Mouse (Mus musculus): ENCODE results near the gene Nanog. TPM values are rescaled to one million over a fixed set of nuclear protein-coding genes. Genes with fewer than 3 reads are reported as not detected.
"Not testable (repeated sequence)": the region's sequence is repeated elsewhere in the genome, so short reads cannot be mapped to it uniquely, and the experiment has no call there.

Nanog gene
- polyA plus RNA-seq, 1 experiment, result not detected

DNA sequence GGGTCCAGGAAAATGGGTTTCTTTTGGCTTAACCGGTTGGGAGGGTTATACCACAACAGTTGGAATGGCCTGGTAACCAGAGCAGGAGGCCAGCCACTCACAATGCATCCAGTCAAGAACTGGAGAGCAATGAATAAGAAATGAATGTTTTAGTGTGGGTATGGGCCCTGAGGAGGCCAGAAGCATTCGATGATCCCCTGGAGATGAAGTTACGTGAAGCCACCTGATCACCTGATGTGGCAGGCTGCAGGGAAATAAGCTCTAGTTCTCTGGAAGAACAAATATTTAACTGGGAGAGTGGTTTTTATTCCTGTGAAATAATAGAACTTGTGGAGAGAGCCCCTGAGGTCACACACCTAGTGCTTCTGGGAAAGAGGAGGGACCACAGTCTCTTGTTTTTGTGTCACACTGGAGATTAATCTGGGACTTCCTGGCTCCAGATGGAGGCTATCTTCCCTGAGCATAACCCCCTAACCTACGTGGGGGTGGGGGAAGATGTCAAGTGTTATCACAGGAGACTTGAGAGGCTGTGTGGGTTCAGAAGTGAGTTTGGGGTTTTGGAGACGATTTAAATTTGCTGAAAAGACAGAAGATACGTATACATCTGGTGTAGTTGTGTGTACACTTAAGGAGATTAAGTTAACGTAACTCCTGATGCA, 7.5 kb downstream of the Nanog start:
- Histone ChIP-seq H3K27ac (ENCODE audit: insufficient read depth, low read depth, low read length) (no peak overlapping the region), H3K4me3 (ENCODE audit: insufficient read depth, low read depth, low read length) (no peak overlapping the region), H3K4me1 (ENCODE audit: control insufficient read depth, insufficient read depth, low read length) (no peaks in the 10 kb centered on the region)
- 57% methylated on average over 7 of the region's 7 CpGs for WGBS
- TF ChIP-seq POLR2A (IDR thresholded peaks at IDR 0.05; ENCODE audit: insufficient read depth, low read depth, low read length) (no peak), CTCF (IDR thresholded peaks at IDR 0.05; ENCODE audit: insufficient read depth, low read depth, low read length) (no peak)

DNA sequence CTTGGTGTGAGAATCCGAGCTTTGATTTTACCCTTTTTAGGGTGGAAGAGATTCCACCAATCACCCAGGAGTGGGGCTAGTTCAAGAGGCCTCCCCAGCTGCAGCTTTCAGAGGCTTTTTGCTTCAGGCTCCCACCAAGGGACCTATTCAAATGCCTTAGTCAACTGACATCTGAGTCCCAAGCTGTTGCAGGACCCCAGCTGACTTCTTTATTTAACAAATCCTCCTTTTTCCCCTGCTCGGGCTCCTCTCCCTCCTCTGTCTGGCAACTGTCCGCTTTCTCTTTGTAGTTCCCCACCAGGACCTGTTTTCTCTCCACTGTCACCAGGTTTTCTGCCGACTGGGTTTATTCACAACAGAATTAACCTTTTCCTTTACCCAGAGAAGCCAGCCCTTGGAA, 8.6 kb downstream of the Nanog start:
- Histone ChIP-seq H3K4me1 (ENCODE audit: control insufficient read depth, insufficient read depth, low read length) (no peaks in the 10 kb centered on the region), H3K4me3 (ENCODE audit: insufficient read depth, low read depth, low read length) (no peak overlapping the region), H3K27ac (ENCODE audit: insufficient read depth, low read depth, low read length) (no peak overlapping the region)
- whole genome bisulfite sequencing, result 36% methylated on average over 4 of the region's 4 CpGs
- no peak for TF ChIP-seq POLR2A (IDR thresholded peaks at IDR 0.05; ENCODE audit: insufficient read depth, low read depth, low read length)
- TF ChIP-seq CTCF (IDR thresholded peaks at IDR 0.05; ENCODE audit: insufficient read depth, low read depth, low read length), result no peak

DNA sequence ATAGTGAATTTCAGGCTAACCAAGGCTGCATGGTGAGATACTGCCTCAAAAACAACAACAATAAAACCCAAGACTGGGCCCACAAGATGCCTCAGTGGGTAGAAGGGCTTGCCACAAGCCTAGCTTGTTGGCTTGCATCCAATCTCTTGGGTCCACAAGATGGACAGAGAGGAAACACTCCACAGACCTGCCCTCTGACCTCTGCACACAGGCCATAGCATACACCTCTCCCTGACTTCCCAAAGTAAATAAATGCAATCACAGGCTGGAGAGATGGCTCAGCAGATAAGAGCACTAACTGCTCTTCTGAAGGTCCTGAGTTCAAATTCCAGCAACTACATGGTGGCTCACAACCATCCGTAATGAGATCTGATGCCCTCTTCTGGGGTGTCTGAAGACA, 10.9 kb downstream of the Nanog start:
- H3K4me1 ChIP-seq (ENCODE audit: control insufficient read depth, insufficient read depth, low read length); H3K27ac ChIP-seq (ENCODE audit: insufficient read depth, low read depth, low read length): not testable (repeated sequence)
- 97% methylated on average over 1 of the region's 1 CpGs for WGBS

DNA sequence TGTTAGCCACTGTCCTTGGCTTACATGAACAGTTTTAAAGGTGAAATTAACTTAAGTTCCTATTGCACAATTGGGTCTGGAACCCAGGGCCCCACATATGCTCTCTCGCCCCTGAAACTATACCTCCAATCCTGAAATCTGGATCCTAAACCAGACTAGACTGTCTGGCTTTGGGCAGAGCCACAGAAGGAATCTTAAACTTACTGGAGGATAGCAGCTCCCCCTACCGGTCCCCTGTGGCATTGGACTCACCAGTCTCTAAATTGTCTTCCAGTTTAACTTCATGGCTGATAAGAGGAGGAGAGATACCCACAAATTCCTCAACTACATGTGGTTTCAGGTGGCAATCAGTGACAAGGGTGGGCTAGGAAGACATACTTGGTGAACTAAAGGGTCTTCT, 12.7 kb downstream of the Nanog start:
- TF ChIP-seq CTCF (IDR thresholded peaks at IDR 0.05; ENCODE audit: insufficient read depth, low read depth, low read length), result no peak
- no peak for TF ChIP-seq POLR2A (IDR thresholded peaks at IDR 0.05; ENCODE audit: insufficient read depth, low read depth, low read length)
- 30% methylated on average over 2 of the region's 2 CpGs for WGBS

More for the DNA sequence above, 10.9 kb downstream of the Nanog start:
- not testable (repeated sequence) for H3K4me3 ChIP-seq (ENCODE audit: insufficient read depth, low read depth, low read length)

GRCm38 (mm10) chr6:122739952-122740351, 32.7 kb downstream of the Nanog start:
- H3K27ac ChIP-seq (ENCODE audit: insufficient read depth, low read depth, low read length), result no peak overlapping the region; the same call in 1 of the 2 replicates
- H3K4me1 ChIP-seq (ENCODE audit: control insufficient read depth, insufficient read depth, low read length), result peaks cover 22% of the 10 kb centered on the region
- TF ChIP-seq CTCF (IDR thresholded peaks at IDR 0.05; ENCODE audit: insufficient read depth, low read depth, low read length) (peak; percentile 43; the same call in 1 of the 2 replicates), POLR2A (IDR thresholded peaks at IDR 0.05; ENCODE audit: insufficient read depth, low read depth, low read length) (no peak)
- H3K4me3 ChIP-seq (ENCODE audit: insufficient read depth, low read depth, low read length), result peak overlapping the region; percentile 30
- 10% methylated on average over 8 of the region's 8 CpGs for WGBS

More for the DNA sequence above, 12.7 kb downstream of the Nanog start:
- Histone ChIP-seq H3K4me1 (ENCODE audit: control insufficient read depth, insufficient read depth, low read length) (no peaks in the 10 kb centered on the region), H3K4me3 (ENCODE audit: insufficient read depth, low read depth, low read length) (no peak overlapping the region), H3K27ac (ENCODE audit: insufficient read depth, low read depth, low read length) (no peak overlapping the region)

DNA sequence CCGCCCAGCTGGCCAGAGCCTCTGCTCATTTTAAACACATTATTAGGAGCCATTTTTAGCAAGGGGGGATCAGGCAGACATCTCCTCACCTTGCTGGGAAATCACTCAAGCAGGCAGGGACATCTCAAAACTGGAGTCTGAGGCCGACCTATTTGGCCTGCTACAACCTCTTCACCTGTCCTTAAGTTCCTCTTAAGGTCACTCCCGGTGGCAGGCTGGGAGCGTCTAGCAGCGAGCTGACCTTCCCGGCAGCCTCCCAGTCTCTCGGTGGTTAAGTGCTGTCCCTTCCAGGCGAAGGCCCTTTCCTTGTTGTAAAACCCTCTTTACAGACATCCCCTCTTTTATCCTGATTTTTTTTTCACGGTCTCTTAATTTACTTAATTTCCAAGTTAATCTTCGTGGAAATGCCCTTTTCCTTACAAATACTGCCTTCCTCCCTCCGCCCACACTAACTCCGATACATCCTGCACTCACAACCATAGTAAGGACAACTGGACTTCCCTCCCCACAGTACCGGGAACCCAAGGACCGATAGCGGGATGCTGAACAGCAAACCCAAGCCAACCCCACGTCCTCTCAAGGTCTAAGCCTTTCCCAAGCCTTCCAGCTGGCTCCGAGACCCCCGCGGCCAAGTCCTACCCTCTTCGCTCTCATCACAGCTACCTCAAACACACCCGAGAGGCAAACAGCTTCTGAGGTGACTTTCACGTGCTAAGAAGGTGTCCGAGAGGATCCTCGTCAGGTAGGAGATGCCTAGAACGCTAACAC, 34.4 kb downstream of the Nanog start:
- H3K4me3 ChIP-seq (ENCODE audit: insufficient read depth, low read depth, low read length), result peak overlapping the region; percentile 64
- TF ChIP-seq CTCF (IDR thresholded peaks at IDR 0.05; ENCODE audit: insufficient read depth, low read depth, low read length) (no peak), POLR2A (IDR thresholded peaks at IDR 0.05; ENCODE audit: insufficient read depth, low read depth, low read length) (no peak)
- 4% methylated on average over 25 of the region's 25 CpGs for WGBS
- peak overlapping the region; percentile 74 for H3K27ac ChIP-seq (ENCODE audit: insufficient read depth, low read depth, low read length)
- H3K4me1 ChIP-seq (ENCODE audit: control insufficient read depth, insufficient read depth, low read length), result peaks cover 22% of the 10 kb centered on the region

- TF ChIP-seq CTCF (IDR thresholded peaks at IDR 0.05; ENCODE audit: insufficient read depth, low read depth, low read length), result no peak
- TF ChIP-seq POLR2A (IDR thresholded peaks at IDR 0.05; ENCODE audit: insufficient read depth, low read depth, low read length), result peak; percentile 55
Measured at GRCm38 (mm10) chr6:122742228-122742899, 35.1 kb downstream of the Nanog start.

DNA sequence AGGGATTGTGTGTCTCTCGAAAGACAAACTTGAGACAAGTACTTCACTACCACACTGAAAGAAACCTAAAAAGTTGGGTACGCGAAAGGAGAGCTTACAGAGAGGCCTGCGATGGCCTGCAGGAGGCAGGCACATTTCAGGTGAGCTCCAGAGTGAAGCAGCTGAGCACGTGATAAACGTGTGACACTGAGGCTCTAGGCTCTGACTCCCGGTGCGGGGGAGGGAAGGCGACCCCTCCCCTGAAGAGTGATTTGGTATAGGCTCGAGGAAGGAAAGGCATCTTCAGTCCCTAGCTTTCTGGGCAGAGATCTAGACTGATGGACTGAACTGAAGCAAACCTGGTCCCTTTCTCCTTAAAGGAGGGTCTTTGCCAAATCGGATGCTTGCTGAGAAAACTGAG, 36.1 kb downstream of the Nanog start:
- TF ChIP-seq POLR2A (IDR thresholded peaks at IDR 0.05; ENCODE audit: insufficient read depth, low read depth, low read length) (no peak), CTCF (IDR thresholded peaks at IDR 0.05; ENCODE audit: insufficient read depth, low read depth, low read length) (no peak)
- 32% methylated on average over 11 of the region's 11 CpGs for WGBS
- Histone ChIP-seq H3K27ac (ENCODE audit: insufficient read depth, low read depth, low read length) (no peak overlapping the region), H3K4me3 (ENCODE audit: insufficient read depth, low read depth, low read length) (no peak overlapping the region), H3K4me1 (ENCODE audit: control insufficient read depth, insufficient read depth, low read length) (peaks cover 17% of the 10 kb centered on the region)

More at GRCm38 (mm10) chr6:122742228-122742899, 35.1 kb downstream of the Nanog start:
- Histone ChIP-seq H3K4me1 (ENCODE audit: control insufficient read depth, insufficient read depth, low read length) (peaks cover 19% of the 10 kb centered on the region), H3K27ac (ENCODE audit: insufficient read depth, low read depth, low read length) (peak overlapping the region; percentile 74), H3K4me3 (ENCODE audit: insufficient read depth, low read depth, low read length) (peak overlapping the region; percentile 64)
- under 1% methylated on average over 23 of the region's 23 CpGs for WGBS
